Mouse (Mus musculus) limb, embryonic 14.5 days (tissue): ENCODE data around the gene Fam83c. TPM values are rescaled to one million over a fixed set of nuclear protein-coding genes. Genes with fewer than 3 reads are reported as not detected.

ENCODE experiments used
- ATAC-seq: fragments of 200-750 bp; cut with Nextera tagmentation; 2 replicates; pipeline ENCODE4 v1.8.0; 2017; ENCODE audit warnings: low read depth, moderate number of reproducible peaks, moderate TSS enrichment; ENCODE audit not compliant: low FRiP score
- DNase-seq: peaks from one replicate; pipeline ENCODE4 v3.0.0-alpha.2; 2015; ENCODE audit warnings: low spot score
- H3K27ac ChIP-seq: fragments of 300-500 bp; sonication (generic); replicated peaks from 2 replicates; pipeline ENCODE4 v1.5.1; 2014; ENCODE audit warnings: low read depth, mild to moderate bottlenecking, low read length, moderate library complexity, mixed read lengths
- H3K27me3 ChIP-seq: fragments of 300-500 bp; sonication (generic); 2 replicates; pipeline ENCODE4 v1.6.1; 2014; ENCODE audit warnings: low read length, mixed read lengths; ENCODE audit not compliant: control insufficient read depth, insufficient read depth
- H3K36me3 ChIP-seq: fragments of 300-500 bp; sonication (generic); 2 replicates; pipeline ENCODE4 v1.6.1; 2014; ENCODE audit warnings: mild to moderate bottlenecking, low read length, moderate library complexity, mixed read lengths; ENCODE audit not compliant: control insufficient read depth, insufficient read depth
- H3K4me1 ChIP-seq: fragments of 300-500 bp; sonication (generic); 2 replicates; pipeline ENCODE4 v1.6.1; 2014; ENCODE audit warnings: antibody characterized with exemption, low read length, mixed read lengths; ENCODE audit not compliant: control insufficient read depth, insufficient read depth
- H3K4me2 ChIP-seq: fragments of 300-500 bp; sonication (generic); replicated peaks from 2 replicates; pipeline ENCODE4 v1.6.1; 2014; ENCODE audit warnings: low read depth, mild to moderate bottlenecking, low read length, moderate library complexity; ENCODE audit not compliant: severe bottlenecking
- H3K4me3 ChIP-seq: fragments of 300-500 bp; sonication (generic); replicated peaks from 2 replicates; pipeline ENCODE4 v1.5.1; 2014; ENCODE audit warnings: low read length
- H3K9ac ChIP-seq: fragments of 300-500 bp; sonication (generic); 2 replicates; pipeline ENCODE4 v1.6.1; 2014; ENCODE audit warnings: mild to moderate bottlenecking, low read depth, low read length, moderate library complexity; ENCODE audit not compliant: severe bottlenecking
- H3K9me3 ChIP-seq: fragments of 300-500 bp; sonication (generic); 2 replicates; pipeline ENCODE4 v1.6.1; 2016; ENCODE audit warnings: low read length; ENCODE audit not compliant: control insufficient read depth
- POLR2A ChIP-seq: fragments of 200-500 bp; IDR thresholded peaks from 2 replicates; pipeline ENCODE4 v1.8.0; 2012; ENCODE audit warnings: inconsistent platforms, mild to moderate bottlenecking, moderate library complexity, borderline replicate concordance; ENCODE audit not compliant: insufficient read depth, insufficient read length; ENCODE audit errors: extremely low read depth
- WGBS: fragments of 180-500 bp; shearing (Covaris S2); extraction: QIAGEN DNeasy Blood & Tissue Kit; methylation state at CpG from one replicate; pipeline ENCODE4 v1.1.7; 2014; 5-methylcytosine and 5-hydroxymethylcytosine counted together
- polyA plus RNA-seq, 2 experiments: library from polyadenylated mRNA; depleted of rRNA in 1 of 2; stranded (reverse) in 1 of 2; unstranded in 1 of 2; fragments of >200 nt; fragmentation: Nextera tagmentation in 1 of 2; extraction: Ambion mirVana in 1 of 2; gene quantifications; 2 replicates each; pipeline versions ENCODE4 v1.2.1 to v1.2.3; 2012 to 2014

Gene Fam83c
- polyA plus RNA-seq, 2 experiments = 2.0 to 2.1 TPM

DNA sequence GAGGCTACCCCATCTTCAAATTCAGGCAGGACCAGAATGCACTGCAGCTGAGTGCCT, 15.4 kb downstream of the Fam83c start, which contains the start of gene BC029722:
TSS of gene BC029722 (minus strand) at position 35 of the 57 bp plus-strand sequence.
- DNase-seq (no peak), ATAC-seq (no peak)
- H3K27ac ChIP-seq = peak within 1 kb of the TSS; percentile 53
- H3K9ac ChIP-seq = peak within 1 kb of the TSS; percentile 79
- no peaks in the 10 kb centered on the region for H3K27me3 ChIP-seq
- peak within 1 kb of the TSS; percentile 64 for H3K4me3 ChIP-seq
- H3K4me1 ChIP-seq = peaks cover 6% of the 10 kb centered on the region
- H3K9me3 ChIP-seq = no peaks in the 10 kb centered on the region
- H3K36me3 ChIP-seq = peaks cover 50% of the 10 kb centered on the region
- peak within 1 kb of the TSS; percentile 95 for H3K4me2 ChIP-seq
- no peak for TF ChIP-seq POLR2A

GRCm38 (mm10) chr2:155818596-155819391, 15.9 kb downstream of the Fam83c start:
- Histone ChIP-seq H3K36me3 (peaks cover 45% of the 10 kb centered on the region), H3K4me3 (peak overlapping the region; percentile 64), H3K4me2 (peak overlapping the region; percentile 95), H3K9ac (peak overlapping the region; percentile 79), H3K27ac (peak overlapping the region; percentile 53), H3K4me1 (peaks cover 6% of the 10 kb centered on the region), H3K9me3 (no peaks in the 10 kb centered on the region), H3K27me3 (no peaks in the 10 kb centered on the region)
- peak; percentile 39; the same call in 1 of the 2 replicates for TF ChIP-seq POLR2A
- DNase-seq (peak; percentile 95), ATAC-seq (peak; percentile 95)
- WGBS = 2% methylated on average over 35 of the region's 37 CpGs

DNA sequence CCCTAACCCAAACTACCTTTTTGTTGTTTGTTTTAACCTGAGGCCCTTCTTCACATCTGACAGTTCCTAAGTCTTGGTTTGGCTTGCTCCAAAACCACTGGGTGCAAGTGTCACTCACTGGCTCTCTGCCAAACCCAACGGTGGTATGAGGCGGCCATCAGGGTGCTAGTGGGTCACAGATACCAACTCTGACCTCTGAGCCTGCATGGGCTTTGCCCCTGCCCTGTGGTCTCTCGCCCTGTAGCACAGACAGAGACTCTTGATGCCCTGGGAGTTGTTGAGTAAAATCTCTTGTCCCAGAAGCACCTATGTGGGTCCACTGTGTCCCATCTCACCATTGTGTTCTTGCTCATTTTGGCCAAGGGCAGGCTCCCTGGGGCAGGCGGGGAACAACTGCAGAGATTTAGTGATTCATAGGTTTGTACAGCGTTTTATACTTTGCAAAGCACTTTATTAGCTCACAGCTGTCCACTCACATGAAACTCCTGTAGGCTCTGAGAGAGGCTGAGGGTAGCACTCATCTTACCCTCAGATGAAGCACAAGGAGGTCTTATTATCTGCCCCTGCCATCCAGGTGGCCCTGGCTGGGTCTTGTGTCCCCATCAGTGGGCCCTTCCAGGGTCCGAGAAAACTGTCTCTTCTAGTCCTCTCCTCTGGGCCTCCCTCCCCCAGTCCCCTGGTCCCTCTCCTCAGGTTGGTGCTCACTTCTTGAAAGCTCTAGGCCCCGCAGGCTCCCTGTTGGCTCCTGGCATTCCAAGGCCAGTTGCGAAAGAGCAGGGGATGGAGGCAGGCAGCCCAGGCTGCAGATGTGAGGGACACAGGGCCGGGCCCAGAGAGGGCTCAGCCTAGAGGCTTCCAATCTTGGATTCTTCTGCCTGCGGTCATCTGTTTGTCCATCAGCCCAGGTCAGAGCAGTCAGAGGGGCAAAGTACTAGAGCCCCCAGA, 17.1 kb downstream of the Fam83c start:
- peak overlapping the region; percentile 95 for H3K4me2 ChIP-seq
- H3K9ac ChIP-seq = peak overlapping the region; percentile 79; the same call in 1 of the 2 replicates

GRCm38 (mm10) chr2:155816179-155816578, 18.5 kb downstream of the Fam83c start:
- no peak for ATAC-seq
- WGBS = 100% methylated on average over 1 of the region's 1 CpGs

More for the DNA sequence above, 17.1 kb downstream of the Fam83c start:
- Histone ChIP-seq H3K27me3 (no peaks in the 10 kb centered on the region), H3K9me3 (no peaks in the 10 kb centered on the region), H3K27ac (no peak overlapping the region), H3K4me3 (peak overlapping the region; percentile 64; the same call in 1 of the 2 replicates), H3K36me3 (peaks cover 33% of the 10 kb centered on the region), H3K4me1 (peaks cover 6% of the 10 kb centered on the region)
- ATAC-seq (no peak), DNase-seq (no peak)
- 72% methylated on average over 10 of the region's 10 CpGs for WGBS
- TF ChIP-seq POLR2A = no peak

DNA sequence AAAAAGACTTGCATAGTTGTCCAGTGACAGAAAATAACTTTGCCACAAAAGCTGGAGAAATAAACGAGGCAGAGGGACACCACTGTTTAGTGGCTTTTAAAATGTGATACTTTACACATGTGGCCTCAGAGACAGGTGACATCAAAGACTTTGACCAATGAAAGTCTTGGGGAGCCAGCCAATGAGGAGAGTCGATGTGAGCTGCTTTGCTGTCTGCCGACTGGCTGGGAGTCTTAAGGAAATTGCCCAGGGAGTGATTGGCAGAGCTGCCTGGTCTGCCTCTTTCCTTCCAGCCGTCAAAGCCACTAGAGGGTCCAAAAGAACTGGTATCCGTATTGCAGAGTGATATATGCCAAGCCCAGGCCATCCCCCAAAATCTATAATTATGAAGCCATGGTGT, 19.8 kb downstream of the Fam83c start:
- no peaks in the 10 kb centered on the region for H3K27me3 ChIP-seq
- H3K4me3 ChIP-seq = no peak overlapping the region
- TF ChIP-seq POLR2A = no peak
- H3K27ac ChIP-seq = no peak overlapping the region
- 14% methylated on average over 5 of the region's 5 CpGs for WGBS
- no peak overlapping the region for H3K4me2 ChIP-seq
- H3K4me1 ChIP-seq = peaks cover 6% of the 10 kb centered on the region
- no peak overlapping the region for H3K9ac ChIP-seq
- DNase-seq = no peak
- H3K9me3 ChIP-seq = no peaks in the 10 kb centered on the region
- no peak for ATAC-seq
- H3K36me3 ChIP-seq = peaks cover 6% of the 10 kb centered on the region

More at GRCm38 (mm10) chr2:155816179-155816578, 18.5 kb downstream of the Fam83c start:
- Histone ChIP-seq H3K4me1 (peaks cover 6% of the 10 kb centered on the region), H3K9me3 (no peaks in the 10 kb centered on the region), H3K4me2 (no peak overlapping the region), H3K27ac (no peak overlapping the region), H3K9ac (no peak overlapping the region), H3K36me3 (peaks cover 19% of the 10 kb centered on the region), H3K4me3 (no peak overlapping the region), H3K27me3 (no peaks in the 10 kb centered on the region)
- no peak for TF ChIP-seq POLR2A
- no peak for DNase-seq
